Mouse (Mus musculus): ENCODE results near the gene Rmdn3. TPM values are rescaled to one million over a fixed set of nuclear protein-coding genes. Genes with fewer than 3 reads are reported as not detected.

Gene Rmdn3
- polyA plus RNA-seq, 1 experiment from 2014 or later: 43.8 TPM

DNA sequence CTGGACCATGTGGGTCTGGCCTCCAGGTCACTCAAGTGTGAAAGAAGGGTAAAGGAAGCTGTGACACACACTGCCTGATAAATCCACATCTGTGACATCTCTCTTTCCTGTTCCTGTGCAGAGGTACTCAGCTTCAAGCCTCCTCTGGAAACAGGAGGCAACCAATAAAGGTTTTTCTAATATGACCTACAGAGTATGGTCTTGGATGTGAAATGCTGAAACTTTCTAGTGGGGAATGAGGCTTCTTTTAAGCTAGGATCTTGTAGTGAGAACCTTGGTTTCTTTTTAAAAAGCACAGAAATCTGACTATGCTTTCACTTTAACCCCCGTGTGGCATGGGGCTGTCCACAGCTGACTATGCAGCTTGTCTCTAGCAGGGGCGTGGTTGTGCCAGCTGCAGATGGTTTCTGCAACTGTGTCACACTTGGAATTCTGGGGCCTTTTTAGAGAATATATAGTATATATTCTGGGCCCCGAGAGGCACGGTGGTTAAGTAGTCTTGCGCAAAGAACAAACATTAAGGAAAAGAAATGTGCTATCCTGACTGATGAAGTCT, 20.6 kb upstream of the Rmdn3 start:
- Histone ChIP-seq H3K27ac (replicated peaks) (no peak overlapping the region), H3K9me3 (no peaks in the 10 kb centered on the region), H3K36me3 (peaks cover 39% of the 10 kb centered on the region), H3K27me3 (no peaks in the 10 kb centered on the region), H3K4me3 (no peak overlapping the region), H3K9ac (replicated peaks) (no peak overlapping the region), H3K4me2 (replicated peaks) (no peak overlapping the region), H3K4me1 (peaks cover 23% of the 10 kb centered on the region)
- WGBS: 91% methylated on average over 5 of the region's 5 CpGs
- no peak for ATAC-seq (ENCODE audit: low FRiP score, low read depth)

DNA sequence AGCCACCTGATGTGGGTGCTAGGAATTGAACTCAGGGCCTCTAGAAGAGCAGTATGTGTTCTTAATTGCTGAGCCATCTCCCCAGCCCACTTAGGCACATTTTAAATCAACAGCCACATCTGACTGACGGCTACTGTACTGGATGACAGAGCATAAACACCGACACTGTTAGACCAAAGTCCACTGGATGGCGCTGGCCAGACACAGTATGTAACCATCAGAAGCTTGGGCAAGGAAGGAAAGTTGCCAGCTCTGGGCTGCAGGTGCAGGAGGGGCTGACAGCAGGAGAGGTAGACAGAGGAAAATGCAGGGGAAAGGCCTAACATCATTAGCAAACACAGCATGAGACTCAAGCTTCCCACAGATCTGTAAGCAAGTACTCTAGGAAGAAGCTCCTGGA, 19.9 kb upstream of the Rmdn3 start:
- 45% methylated on average over 3 of the region's 3 CpGs for WGBS
- H3K27ac ChIP-seq (replicated peaks): no peak overlapping the region
- ATAC-seq (ENCODE audit: low FRiP score, low read depth): no peak
- peaks cover 28% of the 10 kb centered on the region for H3K4me1 ChIP-seq
- H3K4me3 ChIP-seq: no peak overlapping the region
- peaks cover 41% of the 10 kb centered on the region for H3K36me3 ChIP-seq
- H3K27me3 ChIP-seq: no peaks in the 10 kb centered on the region
- no peak overlapping the region for H3K9ac ChIP-seq (replicated peaks)
- H3K4me2 ChIP-seq (replicated peaks): no peak overlapping the region
- H3K9me3 ChIP-seq: no peaks in the 10 kb centered on the region

DNA sequence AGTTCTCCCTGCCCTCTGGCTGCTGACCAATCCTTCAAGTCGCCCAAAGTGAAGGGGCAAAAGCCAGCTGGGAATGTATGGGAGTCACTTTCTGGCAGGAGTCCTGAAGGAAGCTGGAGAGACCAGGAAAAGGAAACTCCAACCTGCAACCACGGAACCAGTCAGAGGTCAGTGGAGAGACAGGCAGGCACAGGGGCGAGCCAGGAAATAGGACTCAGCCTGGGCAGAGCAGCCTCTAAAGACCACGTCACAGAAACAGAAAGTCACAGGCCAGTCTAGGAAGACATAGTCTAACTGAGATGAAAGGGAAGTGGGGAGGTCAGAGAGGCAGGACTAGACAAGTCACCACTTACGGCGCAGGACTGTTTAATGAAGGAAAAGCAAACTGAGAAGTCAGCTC, 18.8 kb upstream of the Rmdn3 start:
- Histone ChIP-seq H3K9me3 (no peaks in the 10 kb centered on the region), H3K9ac (replicated peaks) (no peak overlapping the region), H3K27me3 (no peaks in the 10 kb centered on the region), H3K4me2 (replicated peaks) (no peak overlapping the region), H3K4me3 (no peak overlapping the region), H3K27ac (replicated peaks) (no peak overlapping the region), H3K36me3 (peaks cover 38% of the 10 kb centered on the region), H3K4me1 (peaks cover 28% of the 10 kb centered on the region)
- WGBS: 78% methylated on average over 6 of the region's 6 CpGs
- ATAC-seq (ENCODE audit: low FRiP score, low read depth): no peak

DNA sequence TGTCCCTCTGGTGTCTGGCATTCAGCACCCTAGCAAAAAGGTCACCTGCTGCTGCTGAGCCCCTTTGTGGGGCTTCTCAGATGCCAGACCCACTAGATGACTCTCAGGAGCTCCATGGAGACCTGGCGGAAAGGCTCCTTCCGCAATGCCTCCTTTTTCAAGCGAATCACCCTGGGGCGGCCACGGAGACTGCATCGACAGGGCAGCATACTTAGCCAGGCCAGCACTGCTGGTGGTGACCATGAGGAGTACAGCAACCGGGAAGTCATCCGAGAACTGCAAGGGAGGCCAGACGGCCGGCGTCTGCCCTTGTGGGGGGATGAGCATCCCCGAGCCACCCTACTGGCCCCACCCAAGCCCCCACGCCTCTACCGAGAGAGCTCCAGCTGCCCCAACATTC, 18.0 kb upstream of the Rmdn3 start:
- H3K9ac ChIP-seq (replicated peaks): no peak overlapping the region
- H3K9me3 ChIP-seq: no peaks in the 10 kb centered on the region
- no peak overlapping the region for H3K4me2 ChIP-seq (replicated peaks)
- no peak for ATAC-seq (ENCODE audit: low FRiP score, low read depth)
- H3K27ac ChIP-seq (replicated peaks): no peak overlapping the region
- 45% methylated on average over 14 of the region's 14 CpGs for WGBS
- no peaks in the 10 kb centered on the region for H3K27me3 ChIP-seq
- peaks cover 28% of the 10 kb centered on the region for H3K4me1 ChIP-seq
- no peak overlapping the region for H3K4me3 ChIP-seq
- H3K36me3 ChIP-seq: peaks cover 31% of the 10 kb centered on the region

DNA sequence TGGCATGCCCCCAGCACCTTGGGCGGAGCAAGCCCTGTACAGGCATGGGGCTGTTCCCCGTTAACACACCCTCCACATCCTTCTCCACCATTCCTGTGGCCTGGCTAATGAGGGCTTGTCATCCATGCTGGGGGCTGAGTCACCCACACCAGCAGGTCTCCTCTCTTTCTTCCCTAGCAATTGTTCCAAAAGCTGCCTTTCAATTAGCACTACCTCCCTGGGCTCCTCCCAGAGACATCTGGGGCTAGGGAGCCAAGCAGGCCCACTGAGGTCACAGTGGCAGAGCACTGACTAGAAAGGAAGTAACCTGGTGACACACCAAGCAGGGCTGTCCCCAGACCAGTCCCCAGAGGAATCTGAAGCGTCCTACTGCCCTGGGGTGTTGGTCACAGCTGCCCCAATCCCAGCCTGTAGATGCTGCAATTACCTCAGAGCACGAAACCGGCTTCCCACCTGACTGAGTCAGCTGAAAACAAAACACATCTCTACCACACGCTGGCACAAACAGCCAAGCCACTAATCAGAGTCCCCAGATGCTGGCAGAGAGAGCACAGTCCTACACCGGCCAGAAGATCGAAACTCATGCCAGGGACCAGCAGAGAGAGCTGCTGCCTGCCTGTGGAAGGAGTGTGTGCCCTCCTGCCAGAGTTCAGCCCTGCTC, 17.3 kb upstream of the Rmdn3 start, which contains the start of gene Gm14137:
Gene Gm14137, plus strand, starts transcription at position 519 of the 661 bp plus-strand sequence.
- Histone ChIP-seq H3K9me3 (no peaks in the 10 kb centered on the region), H3K4me2 (replicated peaks) (0 out of 2 replicates have a peak within 1 kb of the TSS, but pooled peaks have one; percentile 8), H3K27ac (replicated peaks) (no peak within 1 kb of the TSS), H3K36me3 (peaks cover 23% of the 10 kb centered on the region), H3K27me3 (peaks cover 4% of the 10 kb centered on the region; the same call in 1 of the 2 replicates), H3K4me3 (no peak within 1 kb of the TSS), H3K4me1 (peaks cover 28% of the 10 kb centered on the region), H3K9ac (replicated peaks) (0 out of 2 replicates have a peak within 1 kb of the TSS, but pooled peaks have one; percentile 15)
- ATAC-seq (ENCODE audit: low FRiP score, low read depth): peak; percentile 47; the same call in 1 of the 2 replicates
- WGBS: 39% methylated on average over 8 of the region's 8 CpGs

DNA sequence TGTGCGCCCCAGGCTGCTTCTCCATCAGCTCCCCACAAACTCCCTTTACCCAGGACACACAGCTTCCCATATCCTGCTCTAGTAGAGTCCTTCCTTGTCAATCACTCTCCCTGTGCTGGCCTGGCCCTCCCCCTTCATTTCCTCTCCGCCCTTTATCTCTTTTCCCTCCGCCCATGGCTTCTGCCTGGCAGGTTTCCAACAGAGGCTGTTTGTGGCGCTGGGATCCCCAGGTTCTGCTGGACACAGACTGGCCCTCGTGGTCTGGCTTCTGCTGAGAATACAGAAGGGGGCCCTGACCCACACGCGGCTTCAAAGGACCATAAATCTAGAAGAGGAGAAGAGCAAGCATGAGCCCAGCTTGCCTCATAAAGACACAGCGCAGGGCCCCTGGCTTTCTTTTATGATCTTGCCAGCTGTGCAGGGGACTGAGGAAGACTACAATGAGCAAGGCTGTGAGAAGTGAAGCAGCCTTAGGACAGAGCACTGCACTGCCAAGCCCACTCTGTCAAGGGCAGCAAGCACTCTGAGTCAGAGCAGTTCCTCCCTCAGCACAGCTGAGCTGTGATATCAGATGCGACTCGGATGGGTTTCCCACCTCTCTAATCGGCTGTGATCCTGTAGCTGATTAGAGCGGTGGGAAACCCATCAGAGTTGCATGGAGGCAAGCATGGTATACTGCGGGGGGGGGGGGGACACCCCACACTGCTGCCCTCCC, 16.2 kb upstream of the Rmdn3 start:
- ATAC-seq (ENCODE audit: low FRiP score, low read depth): peak; percentile 24; the same call in 1 of the 2 replicates
- peak overlapping the region; percentile 68 for H3K27ac ChIP-seq (replicated peaks)
- H3K4me3 ChIP-seq: no peak overlapping the region
- no peaks in the 10 kb centered on the region for H3K9me3 ChIP-seq
- WGBS: 24% methylated on average over 13 of the region's 13 CpGs
- H3K36me3 ChIP-seq: peaks cover 13% of the 10 kb centered on the region
- H3K27me3 ChIP-seq: peaks cover 13% of the 10 kb centered on the region
- H3K9ac ChIP-seq (replicated peaks): 0 out of 2 replicates have a peak overlapping the region, but pooled peaks have one; percentile 15
- peaks cover 29% of the 10 kb centered on the region for H3K4me1 ChIP-seq
- H3K4me2 ChIP-seq (replicated peaks): peak overlapping the region; percentile 8

DNA sequence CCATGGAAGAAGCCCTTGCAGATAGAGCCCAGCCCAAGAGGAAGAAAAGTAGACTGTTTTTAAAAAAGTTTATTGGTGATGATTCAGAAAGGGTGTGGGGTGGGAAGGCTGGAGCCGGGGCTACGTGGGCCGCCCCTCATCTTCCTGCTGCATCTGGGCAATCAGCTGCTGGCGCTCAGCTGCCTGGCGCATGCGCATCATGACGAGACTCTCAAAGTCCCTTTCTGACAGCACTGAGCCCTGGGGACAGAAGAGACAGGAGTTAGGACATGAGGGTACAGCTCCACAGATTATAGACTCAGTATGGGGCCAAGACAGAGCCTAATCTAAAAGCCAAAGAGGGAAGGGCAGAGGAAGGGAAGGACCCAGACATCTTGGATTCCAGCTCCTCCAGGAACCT, 15.6 kb upstream of the Rmdn3 start:
- peak overlapping the region; percentile 8; the same call in 1 of the 2 replicates for H3K4me2 ChIP-seq (replicated peaks)
- no peak overlapping the region for H3K4me3 ChIP-seq
- 0 out of 2 replicates have a peak overlapping the region, but pooled peaks have one; percentile 68 for H3K27ac ChIP-seq (replicated peaks)
- H3K27me3 ChIP-seq: peaks cover 18% of the 10 kb centered on the region
- H3K9ac ChIP-seq (replicated peaks): no peak overlapping the region
- no peaks in the 10 kb centered on the region for H3K9me3 ChIP-seq
- peaks cover 35% of the 10 kb centered on the region for H3K4me1 ChIP-seq
- WGBS: 88% methylated on average over 7 of the region's 7 CpGs
- ATAC-seq (ENCODE audit: low FRiP score, low read depth): no peak
- peaks cover 8% of the 10 kb centered on the region; the same call in 1 of the 2 replicates for H3K36me3 ChIP-seq

DNA sequence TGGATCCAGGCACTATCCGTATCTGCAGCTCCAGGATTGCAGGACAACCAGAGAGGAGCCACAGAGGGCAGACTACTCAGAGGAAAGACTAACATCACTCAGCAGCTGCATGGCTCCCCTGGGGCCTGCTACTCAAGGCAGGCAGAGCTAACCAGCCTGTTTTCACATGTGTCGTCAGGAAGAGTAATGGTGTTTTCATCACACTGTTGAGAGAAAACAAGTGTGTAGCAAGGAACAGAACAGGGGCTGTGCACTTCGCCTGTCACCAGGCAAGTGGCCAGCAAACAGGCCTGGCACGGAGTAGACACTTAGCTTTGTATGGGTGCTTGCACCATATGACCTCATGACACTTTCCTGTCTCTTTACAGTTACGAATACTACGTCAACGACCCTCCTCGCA, 14.7 kb upstream of the Rmdn3 start:
- Histone ChIP-seq H3K27ac (replicated peaks) (no peak overlapping the region), H3K27me3 (peaks cover 27% of the 10 kb centered on the region), H3K4me2 (replicated peaks) (no peak overlapping the region), H3K4me1 (peaks cover 43% of the 10 kb centered on the region), H3K9ac (replicated peaks) (no peak overlapping the region), H3K4me3 (no peak overlapping the region), H3K9me3 (no peaks in the 10 kb centered on the region), H3K36me3 (0 out of 2 replicates have a peak, but pooled peaks cover 5% of the 10 kb centered on the region)
- no peak for ATAC-seq (ENCODE audit: low FRiP score, low read depth)
- WGBS: 83% methylated on average over 8 of the region's 8 CpGs

DNA sequence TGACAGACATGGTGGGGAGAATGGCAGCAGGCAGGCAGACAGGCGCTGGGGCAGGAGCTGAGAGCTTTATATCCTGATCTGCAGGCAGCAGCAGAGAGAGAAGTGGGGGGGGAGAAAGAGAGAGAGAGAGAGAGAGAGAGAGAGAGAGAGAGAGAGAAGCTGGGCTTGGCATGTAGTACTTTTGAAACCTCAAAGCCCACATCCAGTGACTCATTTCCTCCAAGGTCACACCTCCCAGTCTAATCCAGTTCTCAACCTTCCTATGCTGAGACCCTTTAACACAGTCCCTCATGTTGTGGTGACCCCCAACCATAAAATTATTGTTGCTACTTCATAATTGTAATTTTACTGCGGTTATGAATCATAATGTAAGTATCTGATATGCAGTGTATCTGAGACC, 13.4 kb upstream of the Rmdn3 start:
- WGBS: 91% methylated on average over 2 of the region's 2 CpGs
- H3K9ac ChIP-seq (replicated peaks): no peak overlapping the region
- no peak overlapping the region for H3K27ac ChIP-seq (replicated peaks)
- peaks cover 44% of the 10 kb centered on the region for H3K4me1 ChIP-seq
- H3K27me3 ChIP-seq: peaks cover 40% of the 10 kb centered on the region
- H3K36me3 ChIP-seq: 0 out of 2 replicates have a peak, but pooled peaks cover 5% of the 10 kb centered on the region
- H3K4me2 ChIP-seq (replicated peaks): no peak overlapping the region
- H3K9me3 ChIP-seq: no peaks in the 10 kb centered on the region
- no peak overlapping the region for H3K4me3 ChIP-seq
- no peak for ATAC-seq (ENCODE audit: low FRiP score, low read depth)

DNA sequence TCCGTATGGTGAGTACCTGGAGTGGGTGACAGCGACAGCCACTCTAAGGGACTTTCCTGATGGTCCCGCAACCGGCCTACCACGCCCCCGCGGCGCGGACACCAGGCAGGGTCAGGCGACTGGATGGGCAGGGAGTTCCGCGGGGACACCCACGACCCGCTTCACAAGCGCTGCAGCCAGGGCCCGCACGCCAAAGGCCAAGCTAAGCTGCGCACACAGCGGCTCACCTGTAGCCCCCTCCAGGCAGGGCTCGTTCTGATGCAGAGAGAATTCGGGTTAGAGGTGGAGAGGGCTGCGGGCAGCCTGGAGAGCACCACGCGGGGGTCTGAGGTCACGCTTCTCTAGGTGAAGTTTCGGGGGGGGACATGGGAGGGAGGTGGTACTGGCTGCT, 11.0 kb upstream of the Rmdn3 start:
- peaks cover 25% of the 10 kb centered on the region for H3K4me1 ChIP-seq
- ATAC-seq (ENCODE audit: low FRiP score, low read depth): peak; percentile 62; the same call in 1 of the 2 replicates
- peak overlapping the region; percentile 56 for H3K4me3 ChIP-seq
- H3K9me3 ChIP-seq: no peaks in the 10 kb centered on the region
- WGBS: 3% methylated on average over 26 of the region's 26 CpGs
- H3K27ac ChIP-seq (replicated peaks): no peak overlapping the region
- 0 out of 2 replicates have a peak, but pooled peaks cover 5% of the 10 kb centered on the region for H3K36me3 ChIP-seq
- peak overlapping the region; percentile 62 for H3K9ac ChIP-seq (replicated peaks)
- peak overlapping the region; percentile 99 for H3K4me2 ChIP-seq (replicated peaks)
- H3K27me3 ChIP-seq: peaks cover 60% of the 10 kb centered on the region

DNA sequence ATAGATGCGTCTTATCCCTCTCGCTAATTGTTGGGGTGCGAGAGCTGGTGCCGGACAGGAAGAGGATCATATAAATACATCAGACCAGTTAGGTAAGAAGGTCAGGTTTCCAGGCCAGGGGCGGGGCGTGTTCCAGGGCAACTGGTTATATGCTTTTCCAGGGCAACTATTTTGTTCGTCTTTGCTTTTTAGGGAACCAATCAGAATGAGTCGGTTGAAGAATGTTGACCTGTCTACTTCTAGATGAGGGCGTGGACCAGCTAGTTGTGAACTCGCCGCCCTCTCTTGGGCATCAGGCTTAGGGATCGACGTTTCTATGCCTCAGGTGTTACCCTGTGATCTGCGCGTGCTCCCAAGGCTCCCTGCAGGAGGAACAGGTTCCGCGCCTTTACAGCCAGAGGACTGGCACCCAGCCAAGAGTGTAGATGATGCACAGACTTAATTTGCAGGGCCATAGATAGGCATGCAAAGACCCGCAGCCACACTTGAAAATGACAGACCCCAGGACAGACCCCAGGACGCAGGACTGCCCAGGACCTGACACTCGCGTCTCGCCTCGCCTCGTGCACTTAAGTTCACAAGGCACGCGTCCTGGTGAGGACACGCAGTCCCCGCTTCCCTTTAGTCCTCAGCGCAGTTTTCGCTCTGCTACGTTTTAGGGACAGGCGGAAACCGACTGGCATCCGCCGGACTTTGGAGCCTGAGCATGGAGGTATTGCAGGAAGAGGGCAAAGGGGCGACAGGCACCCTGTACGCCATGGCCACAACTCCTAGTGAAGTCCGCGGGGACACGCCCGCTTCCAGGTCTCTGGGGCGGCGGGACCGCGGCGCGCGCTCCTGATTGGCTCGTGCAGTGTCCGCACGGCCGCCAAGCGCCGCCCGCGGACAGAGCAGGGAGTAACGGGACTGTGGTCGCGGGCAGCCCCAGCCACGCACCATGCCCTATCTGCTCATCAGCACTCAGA, 10.3 kb upstream of the Rmdn3 start, which contains the start of gene Gchfr:
Gene Gchfr, plus strand, starts transcription at position 873 of the 965 bp plus-strand sequence.
- Histone ChIP-seq H3K4me2 (replicated peaks) (peak within 1 kb of the TSS; percentile 99), H3K9me3 (no peaks in the 10 kb centered on the region), H3K4me1 (peaks cover 19% of the 10 kb centered on the region), H3K9ac (replicated peaks) (peak within 1 kb of the TSS; percentile 62), H3K36me3 (0 out of 2 replicates have a peak, but pooled peaks cover 2% of the 10 kb centered on the region), H3K27ac (replicated peaks) (no peak within 1 kb of the TSS), H3K27me3 (peaks cover 60% of the 10 kb centered on the region), H3K4me3 (peak within 1 kb of the TSS; percentile 56)
- WGBS: under 1% methylated on average over 60 of the region's 60 CpGs
- peak; percentile 78; the same call in 1 of the 2 replicates for ATAC-seq (ENCODE audit: low FRiP score, low read depth)

All from midbrain, embryonic 12.5 days (tissue).